Mouse (Mus musculus): ENCODE data around the gene Mup16. TPM values are rescaled to one million over a fixed set of nuclear protein-coding genes. Genes with fewer than 3 reads are reported as not detected.
A peak's percentile ranks its signal among the peaks of the same experiment; 100 is the strongest.
"Not testable (repeated sequence)": the region's sequence is repeated elsewhere in the genome, so short reads cannot be mapped to it uniquely, and the experiment has no call there.

The Mup16 gene
- not detected for total RNA-seq (2021)
- long read RNA-seq, experiment 1, result 0 reads
- long read RNA-seq, experiment 2, result 0 reads

DNA sequence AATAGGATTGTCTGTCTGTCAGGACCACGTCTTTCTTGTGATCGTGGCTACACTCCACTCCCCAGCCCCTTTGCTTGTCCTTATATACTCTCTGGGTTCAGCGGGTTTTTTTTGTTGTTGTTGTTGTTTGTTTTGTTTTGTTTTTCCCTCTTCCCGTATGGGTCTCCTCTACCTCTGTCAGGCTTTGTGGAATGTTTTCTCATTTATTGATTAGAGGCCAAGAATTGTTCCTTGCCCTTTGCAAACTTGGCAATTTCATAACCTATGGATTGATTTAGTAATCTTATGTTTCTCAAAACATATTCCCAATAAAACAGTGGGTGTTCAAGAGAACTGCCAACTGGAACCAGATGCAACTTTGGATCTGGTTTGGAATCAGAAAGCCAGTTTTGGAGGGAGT, at the start of gene Mup16:
TSS of gene Mup16 (minus strand) at position 101 of the 400 bp plus-strand sequence.
- not testable (repeated sequence) for DNase-seq

DNA sequence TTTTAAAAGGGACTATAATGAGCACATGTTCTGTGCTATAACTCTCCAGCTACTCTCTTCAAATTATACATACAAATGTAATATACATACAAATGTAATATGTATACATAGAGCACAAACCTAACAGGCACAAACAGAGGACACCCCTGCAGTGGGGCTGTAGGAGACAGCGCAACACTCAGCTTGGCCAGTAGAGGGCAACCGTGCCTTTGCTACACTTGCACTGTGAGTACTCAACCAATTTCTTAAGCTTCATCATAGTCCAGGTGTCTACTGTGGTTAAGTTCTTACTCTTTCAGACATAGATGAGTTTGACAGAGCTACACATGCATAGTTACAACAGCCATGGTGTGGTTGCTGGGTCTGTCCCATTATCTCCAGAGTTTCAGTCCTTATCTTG, 36.6 kb upstream of the Mup16 start:
- DNase-seq, result peak; percentile 11 to 32

Other genes starting within 250 kb of the Mup16 start
- gene Mup14, start 215.5 kb downstream of the Mup16 start, total RNA-seq (2021), result 1 to 10 TPM in 1 of 2 experiments, not detected in 1; 5.6 TPM
- gene Mup15, start 79.8 kb downstream of the Mup16 start, total RNA-seq (2021), result not detected
- gene Mup17, start 76.3 kb upstream of the Mup16 start, total RNA-seq (2021), result under 1 TPM in 1 of 2 experiments, not detected in 1; 0.56 TPM
- gene Mup18, start 154.6 kb upstream of the Mup16 start, total RNA-seq (2021), result under 1 TPM; 0.40 to 0.96 TPM